Mouse (Mus musculus) liver, embryonic 12.5 days (tissue): ENCODE measurements around the gene Efna4. TPM values are rescaled to one million over a fixed set of nuclear protein-coding genes. Genes with fewer than 3 reads are reported as not detected.

Experiments used
- ATAC-seq: fragments of 200-750 bp; cut with Nextera tagmentation; 2 replicates; pipeline ENCODE4 v1.8.0; 2017; ENCODE audit warnings: moderate number of reproducible peaks, mild to moderate bottlenecking, moderate library complexity
- H3K27ac ChIP-seq: fragments of 300-500 bp; sonication (generic); 2 replicates; pipeline ENCODE4 v1.5.1; 2016; ENCODE audit warnings: mild to moderate bottlenecking
- H3K27me3 ChIP-seq: fragments of 300-500 bp; sonication (generic); replicated peaks from 2 replicates; pipeline ENCODE4 v1.6.1; 2016; ENCODE audit warnings: mild to moderate bottlenecking, moderate library complexity
- H3K36me3 ChIP-seq: fragments of 300-500 bp; sonication (generic); 2 replicates; pipeline ENCODE4 v1.6.1; 2016; ENCODE audit warnings: mild to moderate bottlenecking, moderate library complexity
- H3K4me1 ChIP-seq: fragments of 300-500 bp; sonication (generic); 2 replicates; pipeline ENCODE4 v1.6.1; 2016
- H3K4me2 ChIP-seq: fragments of 300-500 bp; sonication (generic); 2 replicates; pipeline ENCODE4 v1.6.1; 2016; ENCODE audit warnings: mild to moderate bottlenecking, moderate library complexity
- H3K4me3 ChIP-seq: fragments of 300-500 bp; sonication (generic); 2 replicates; pipeline ENCODE4 v1.5.1; 2016; ENCODE audit warnings: mild to moderate bottlenecking, moderate library complexity
- H3K9ac ChIP-seq: fragments of 300-500 bp; sonication (generic); 2 replicates; pipeline ENCODE4 v1.6.1; 2016; ENCODE audit warnings: mild to moderate bottlenecking, moderate library complexity
- H3K9me3 ChIP-seq: fragments of 300-500 bp; sonication (generic); replicated peaks from 2 replicates; pipeline ENCODE4 v1.6.1; 2016; ENCODE audit warnings: mild to moderate bottlenecking, moderate library complexity
- WGBS: fragments of 180-500 bp; shearing (Covaris S2); methylation state at CpG from one replicate; pipeline ENCODE4 v1.1.7; 2016; ENCODE audit not compliant: insufficient replicate concordance; 5-methylcytosine and 5-hydroxymethylcytosine counted together
- polyA plus RNA-seq: library from polyadenylated mRNA; unstranded; fragments of >200 nt; fragmentation: Nextera tagmentation; extraction: Ambion mirVana; gene quantifications from 2 replicates; pipeline ENCODE4 v1.2.1, GENCODE M21; 2016

The Efna4 gene
- polyA plus RNA-seq, 1 experiment from 2014 or later, result 2.1 TPM

- Histone ChIP-seq H3K4me3 (peak within 1 kb of the TSS; percentile 50), H3K27me3 (peaks cover 98% of the 10 kb centered on the region), H3K36me3 (no peaks in the 10 kb centered on the region), H3K4me1 (peaks cover 37% of the 10 kb centered on the region), H3K9ac (peak within 1 kb of the TSS; percentile 8; the same call in 1 of the 2 replicates), H3K4me2 (peak within 1 kb of the TSS; percentile 75), H3K9me3 (no peaks in the 10 kb centered on the region), H3K27ac (no peak within 1 kb of the TSS)
- peak; percentile 9; the same call in 1 of the 2 replicates for ATAC-seq
- 2% methylated on average over 51 of the region's 53 CpGs for WGBS
Observed at GRCm38 (mm10) chr3:89322514-89323165, 15.2 kb downstream of the Efna4 start, which contains the start of gene Efna3. Efna3 (minus strand) TSS chr3:89322965.

- H3K27ac ChIP-seq, result no peak overlapping the region
- H3K27me3 ChIP-seq, result peaks cover 98% of the 10 kb centered on the region
- H3K4me1 ChIP-seq, result peaks cover 37% of the 10 kb centered on the region
- H3K9ac ChIP-seq, result 0 out of 2 replicates have a peak overlapping the region, but pooled peaks have one; percentile 8
- ATAC-seq, result no peak
- H3K4me3 ChIP-seq, result peak overlapping the region; percentile 50
- H3K9me3 ChIP-seq, result no peaks in the 10 kb centered on the region
- 3% methylated on average over 14 of the region's 14 CpGs for WGBS
- H3K4me2 ChIP-seq, result peak overlapping the region; percentile 75
- H3K36me3 ChIP-seq, result no peaks in the 10 kb centered on the region
Observed at GRCm38 (mm10) chr3:89322131-89322500, 15.7 kb downstream of the Efna4 start.

GRCm38 (mm10) chr3:89321183-89322130, 16.4 kb downstream of the Efna4 start:
- peaks cover 98% of the 10 kb centered on the region for H3K27me3 ChIP-seq
- H3K9ac ChIP-seq, result no peak overlapping the region
- ATAC-seq, result no peak

GRCm38 (mm10) chr3:89320581-89321182, 17.1 kb downstream of the Efna4 start:
- H3K4me2 ChIP-seq, result peak overlapping the region; percentile 75
- peak overlapping the region; percentile 50 for H3K4me3 ChIP-seq
- H3K27me3 ChIP-seq, result peaks cover 98% of the 10 kb centered on the region
- 1% methylated on average over 41 of the region's 41 CpGs for WGBS
- no peak overlapping the region for H3K9ac ChIP-seq
- H3K4me1 ChIP-seq, result peaks cover 45% of the 10 kb centered on the region
- H3K9me3 ChIP-seq, result no peaks in the 10 kb centered on the region
- no peaks in the 10 kb centered on the region for H3K36me3 ChIP-seq
- no peak for ATAC-seq
- H3K27ac ChIP-seq, result no peak overlapping the region

More at GRCm38 (mm10) chr3:89321183-89322130, 16.4 kb downstream of the Efna4 start:
- peak overlapping the region; percentile 75 for H3K4me2 ChIP-seq
- peak overlapping the region; percentile 50 for H3K4me3 ChIP-seq
- no peak overlapping the region for H3K27ac ChIP-seq
- no peaks in the 10 kb centered on the region for H3K9me3 ChIP-seq
- H3K36me3 ChIP-seq, result no peaks in the 10 kb centered on the region
- H3K4me1 ChIP-seq, result peaks cover 38% of the 10 kb centered on the region
- 3% methylated on average over 66 of the region's 66 CpGs for WGBS

GRCm38 (mm10) chr3:89319591-89320350, 18.1 kb downstream of the Efna4 start:
- no peak for ATAC-seq
- H3K27ac ChIP-seq, result no peak overlapping the region
- H3K4me3 ChIP-seq, result peak overlapping the region; percentile 42
- H3K36me3 ChIP-seq, result no peaks in the 10 kb centered on the region
- 5% methylated on average over 58 of the region's 58 CpGs for WGBS
- peak overlapping the region; percentile 75 for H3K4me2 ChIP-seq
- no peaks in the 10 kb centered on the region for H3K9me3 ChIP-seq
- no peak overlapping the region for H3K9ac ChIP-seq
- H3K4me1 ChIP-seq, result peaks cover 53% of the 10 kb centered on the region
- H3K27me3 ChIP-seq, result peaks cover 99% of the 10 kb centered on the region

- peak overlapping the region; percentile 42; the same call in 1 of the 2 replicates for H3K4me3 ChIP-seq
Observed at GRCm38 (mm10) chr3:89318971-89319590, 18.7 kb downstream of the Efna4 start.

GRCm38 (mm10) chr3:89318316-89318715, 19.5 kb downstream of the Efna4 start:
- Histone ChIP-seq H3K27ac (no peak overlapping the region), H3K9me3 (no peaks in the 10 kb centered on the region), H3K36me3 (no peaks in the 10 kb centered on the region), H3K4me2 (no peak overlapping the region), H3K4me1 (peaks cover 53% of the 10 kb centered on the region), H3K9ac (no peak overlapping the region), H3K4me3 (no peak overlapping the region), H3K27me3 (peaks cover 93% of the 10 kb centered on the region)
- no peak for ATAC-seq
- WGBS, result 60% methylated on average over 8 of the region's 8 CpGs

More at GRCm38 (mm10) chr3:89318971-89319590, 18.7 kb downstream of the Efna4 start:
- Histone ChIP-seq H3K9ac (no peak overlapping the region), H3K36me3 (no peaks in the 10 kb centered on the region), H3K4me2 (peak overlapping the region; percentile 62), H3K4me1 (peaks cover 53% of the 10 kb centered on the region), H3K27ac (no peak overlapping the region), H3K9me3 (no peaks in the 10 kb centered on the region), H3K27me3 (peaks cover 97% of the 10 kb centered on the region)
- ATAC-seq, result no peak
- 15% methylated on average over 21 of the region's 21 CpGs for WGBS

- Histone ChIP-seq H3K4me2 (no peak overlapping the region), H3K4me3 (no peak overlapping the region), H3K4me1 (peaks cover 45% of the 10 kb centered on the region), H3K9ac (no peak overlapping the region), H3K36me3 (no peaks in the 10 kb centered on the region), H3K27ac (no peak overlapping the region), H3K9me3 (no peaks in the 10 kb centered on the region), H3K27me3 (peaks cover 86% of the 10 kb centered on the region)
- no peak for ATAC-seq
- 59% methylated on average over 6 of the region's 6 CpGs for WGBS
Observed at GRCm38 (mm10) chr3:89317246-89317645, 20.6 kb downstream of the Efna4 start.

GRCm38 (mm10) chr3:89316833-89317232, 21.0 kb downstream of the Efna4 start:
- peaks cover 41% of the 10 kb centered on the region for H3K4me1 ChIP-seq
- no peak overlapping the region for H3K4me2 ChIP-seq
- H3K4me3 ChIP-seq, result no peak overlapping the region
- no peaks in the 10 kb centered on the region for H3K36me3 ChIP-seq
- H3K9ac ChIP-seq, result no peak overlapping the region
- no peak for ATAC-seq
- 1% methylated on average over 4 of the region's 4 CpGs for WGBS
- H3K27ac ChIP-seq, result no peak overlapping the region
- H3K27me3 ChIP-seq, result peaks cover 82% of the 10 kb centered on the region
- H3K9me3 ChIP-seq, result no peaks in the 10 kb centered on the region

GRCm38 (mm10) chr3:89315930-89316831, 21.6 kb downstream of the Efna4 start:
- H3K27ac ChIP-seq, result no peak overlapping the region
- no peaks in the 10 kb centered on the region for H3K36me3 ChIP-seq
- H3K4me2 ChIP-seq, result peak overlapping the region; percentile 56
- H3K4me3 ChIP-seq, result no peak overlapping the region; the same call in 1 of the 2 replicates
- 19% methylated on average over 37 of the region's 40 CpGs for WGBS
- peaks cover 75% of the 10 kb centered on the region for H3K27me3 ChIP-seq
- no peaks in the 10 kb centered on the region for H3K9me3 ChIP-seq
- no peak for ATAC-seq
- H3K9ac ChIP-seq, result no peak overlapping the region
- H3K4me1 ChIP-seq, result peaks cover 35% of the 10 kb centered on the region
